Mouse (Mus musculus) liver, adult 2 months (tissue): ENCODE measurements at regions not wholly inside any gene's neighbourhood (a gene's known extent, or its start where the extent isn't known, plus 50 kb on each side); places are given as distances from the start of the nearest gene placed in this dataset.

Experiments used
- CTCF ChIP-seq: fragments of 200-500 bp; IDR thresholded peaks from 2 replicates; pipeline ENCODE4 v1.5.1; 2011; ENCODE audit warnings: low read depth, low read length, control low read depth
- POLR2A ChIP-seq: fragments of 200-500 bp; IDR thresholded peaks from 2 replicates; pipeline ENCODE4 v1.6.1; 2011; ENCODE audit warnings: low read length, control low read depth; ENCODE audit not compliant: insufficient read depth; ENCODE audit errors: extremely low read depth

GRCm38 (mm10) chr6:67127727-67128126 lies 90.5 kb upstream of the Gadd45a start:
- TF ChIP-seq CTCF: no peak
- TF ChIP-seq POLR2A: no peak
